Mouse (Mus musculus): Measurements from ENCODE around the gene Jag2.

DNA sequence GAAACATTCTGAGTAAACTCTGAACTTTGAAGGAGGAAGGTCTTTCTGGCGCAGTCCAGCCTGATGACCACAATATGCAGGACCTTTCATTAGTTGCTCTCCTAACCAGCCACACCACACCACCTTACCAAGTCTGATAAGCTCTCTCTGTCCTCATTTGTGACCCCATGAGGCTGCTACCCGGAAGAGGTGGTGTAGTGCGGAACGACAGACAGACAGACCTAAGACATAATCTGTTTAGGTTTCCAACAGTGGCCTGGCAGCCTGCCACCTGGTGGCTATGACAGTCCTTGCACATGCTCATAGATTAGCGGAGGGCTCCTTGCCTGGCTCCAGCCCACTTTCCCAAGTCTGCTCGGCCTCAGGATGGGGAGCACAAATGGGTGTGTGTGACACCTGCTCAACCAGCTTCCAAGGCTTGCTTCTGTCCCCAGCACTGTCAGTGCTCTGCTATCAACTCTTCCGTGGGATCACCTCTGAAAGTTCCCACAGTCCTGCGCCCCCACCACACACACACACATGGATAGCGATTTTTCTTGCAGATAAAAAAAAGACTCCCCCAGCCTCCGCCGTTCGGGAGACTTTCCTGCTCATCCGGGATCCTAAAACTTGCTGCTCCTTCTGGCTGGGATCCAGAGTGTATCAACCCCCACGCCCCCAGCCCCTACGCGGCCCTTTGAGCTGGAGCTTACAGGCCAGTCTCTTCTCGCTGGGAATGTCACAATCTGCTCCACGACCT is 56.0 kb downstream of the Jag2 start:
- TF ChIP-seq POLR2A (IDR thresholded peaks at IDR 0.05; ENCODE audit: insufficient read length, low read depth), result no peak
- no peak for TF ChIP-seq USF1 (IDR thresholded peaks at IDR 0.05; ENCODE audit: low read depth)
- no peak for TF ChIP-seq MAX (IDR thresholded peaks at IDR 0.05; ENCODE audit: low read depth)
- TF ChIP-seq POLR2AphosphoS2 (IDR thresholded peaks at IDR 0.05; ENCODE audit: insufficient read length, low read depth), result no peak
- no peak for TF ChIP-seq TCF12 (IDR thresholded peaks at IDR 0.05; ENCODE audit: insufficient read depth, poor library complexity, severe bottlenecking)
- no peak for TF ChIP-seq TCF3 (IDR thresholded peaks at IDR 0.05; ENCODE audit: insufficient read length, low read depth)
- TF ChIP-seq E2F4 (IDR thresholded peaks at IDR 0.05; ENCODE audit: insufficient read depth), result no peak
- no peak for TF ChIP-seq MYOD1 (IDR thresholded peaks at IDR 0.05; ENCODE audit: control insufficient read depth in 1 of 3, insufficient read length in 2 of 3, low read depth in 2 of 3)
- TF ChIP-seq MYOG (IDR thresholded peaks at IDR 0.05; ENCODE audit: control insufficient read depth in 1 of 3, insufficient read depth in 1 of 3, insufficient read length in 2 of 3, low read depth in 2 of 3), result no peak
- TF ChIP-seq SRF (IDR thresholded peaks at IDR 0.05; ENCODE audit: control insufficient read depth, insufficient read length, low read depth), result no peak
